Mouse (Mus musculus): ENCODE measurements around the gene Dnaaf1.

DNA sequence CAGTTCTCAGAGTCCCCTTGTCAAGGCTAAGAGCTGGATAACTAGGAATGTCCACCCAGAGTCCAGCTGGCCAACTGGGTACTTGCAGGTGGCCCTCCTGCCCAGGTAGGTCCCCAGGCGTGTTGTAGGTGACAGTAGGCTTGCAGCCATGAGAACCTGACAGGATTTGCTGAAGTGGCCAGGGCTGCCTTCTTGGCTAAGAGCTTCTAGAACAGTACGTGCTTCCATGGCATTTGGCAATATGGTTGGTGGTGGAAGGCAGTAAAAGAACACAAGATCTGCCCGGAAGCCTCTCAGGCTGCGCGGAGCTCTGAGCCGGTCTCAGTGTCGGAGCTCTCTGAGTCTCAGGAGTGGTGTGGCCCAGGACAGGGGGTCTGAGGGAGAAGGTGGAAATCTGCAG, 49.9 kb downstream of the Dnaaf1 start:
- no peak for TF ChIP-seq POU5F1 (IDR thresholded peaks at IDR 0.05; ENCODE audit: borderline replicate concordance, low read length)
- TF ChIP-seq CTCF (conservative IDR thresholded peaks at IDR 0.05; ENCODE audit: low read length), result no peak
- no peak for TF ChIP-seq NANOG (IDR thresholded peaks at IDR 0.05; ENCODE audit: borderline replicate concordance, low read length)

All from E14TG2a.4 (cell line).